Mouse (Mus musculus) embryonic facial prominence, embryonic 12.5 days (tissue): ENCODE measurements around the gene Cdca8. TPM values are rescaled to one million over a fixed set of nuclear protein-coding genes. Genes with fewer than 3 reads are reported as not detected.

Experiments
- polyA plus RNA-seq: library from polyadenylated mRNA; unstranded; fragments of >200 nt; fragmentation: Nextera tagmentation; extraction: Ambion mirVana; gene quantifications from 2 replicates; pipeline ENCODE4 v1.2.1, GENCODE M21; 2016

Gene Cdca8
- polyA plus RNA-seq, 1 experiment from 2014 or later = 176 TPM

Other genes with a start within 250 kb of the Cdca8 start
- 81.1 and 86.4 TPM in 2 replicates for gene Utp11, start 245.7 kb downstream of the Cdca8 start, polyA plus RNA-seq
- 12.5 and 14.3 TPM in 2 replicates for gene Fhl3, start 238.6 kb downstream of the Cdca8 start, polyA plus RNA-seq
- gene Sf3a3, start 224.5 kb downstream of the Cdca8 start, polyA plus RNA-seq = 205 and 210 TPM in 2 replicates
- gene Inpp5b, start 197.5 kb downstream of the Cdca8 start, polyA plus RNA-seq = 28.7 and 29.5 TPM in 2 replicates
- gene Mtf1, start 137.2 kb downstream of the Cdca8 start, polyA plus RNA-seq = 12.8 and 14.6 TPM in 2 replicates
- 42.3 and 45.2 TPM in 2 replicates for gene Yrdc, start 88.6 kb downstream of the Cdca8 start, polyA plus RNA-seq
- 62.6 and 62.8 TPM in 2 replicates for gene 1110065P20Rik, start 88.1 kb downstream of the Cdca8 start, polyA plus RNA-seq
- 1.4 and 2.2 TPM in 2 replicates for gene Maneal, start 77.1 kb downstream of the Cdca8 start, polyA plus RNA-seq
- 1.5 and 1.9 TPM in 2 replicates for gene Epha10, start 58.4 kb downstream of the Cdca8 start, polyA plus RNA-seq
- 19.5 and 20.1 TPM in 2 replicates for gene 9930104L06Rik, start 2.3 kb downstream of the Cdca8 start, polyA plus RNA-seq
- gene Rspo1, start 47.1 kb upstream of the Cdca8 start, polyA plus RNA-seq = 7.2 and 11.4 TPM in 2 replicates
- gene Gnl2, start 77.3 kb upstream of the Cdca8 start, polyA plus RNA-seq = 101 and 105 TPM in 2 replicates
- gene Dnali1, start 126.4 kb upstream of the Cdca8 start, polyA plus RNA-seq = 0.17 and 0.20 TPM in 2 replicates
- 37.6 and 40.6 TPM in 2 replicates for gene Snip1, start 127.4 kb upstream of the Cdca8 start, polyA plus RNA-seq
- 78.8 and 86.9 TPM in 2 replicates for gene Meaf6, start 145.8 kb upstream of the Cdca8 start, polyA plus RNA-seq
- 0.35 and 0.55 TPM in 2 replicates for gene Zc3h12a, start 188.5 kb upstream of the Cdca8 start, polyA plus RNA-seq